Mouse (Mus musculus): ENCODE results near the gene Ppp5c.

- TF ChIP-seq CTCF (IDR thresholded peaks at IDR 0.05 in 2 of 3, conservative IDR thresholded peaks at IDR 0.05 in 1 of 3; ENCODE audit: control insufficient read depth in 1 of 3, insufficient read depth in 1 of 3, low read depth in 2 of 3, low read length in 3 of 3, poor library complexity in 1 of 3, severe bottlenecking in 1 of 3) (no peak), EP300 (IDR thresholded peaks at IDR 0.05; ENCODE audit: low read depth in 1 of 2, low read length in 2 of 2) (no peak), TAL1 (IDR thresholded peaks at IDR 0.05; ENCODE audit: low read length) (no peak), POLR2A (IDR thresholded peaks at IDR 0.05; ENCODE audit: control insufficient read depth in 1 of 2, insufficient read depth in 1 of 2, low read depth in 1 of 2, low read length in 2 of 2, poor library complexity in 1 of 2) (no peak), RAD21 (IDR thresholded peaks at IDR 0.05; ENCODE audit: low read depth, low read length) (no peak), USF1 (IDR thresholded peaks at IDR 0.05; ENCODE audit: low read depth, low read length) (no peak), POLR2AphosphoS5 (IDR thresholded peaks at IDR 0.05; ENCODE audit: borderline replicate concordance, low read depth, low read length) (no peak), MAX (IDR thresholded peaks at IDR 0.05; ENCODE audit: low read length) (no peak), MAZ (IDR thresholded peaks at IDR 0.05; ENCODE audit: low read depth, low read length) (no peak), CHD2 (IDR thresholded peaks at IDR 0.05; ENCODE audit: low read length) (no peak), POLR2AphosphoS2 (IDR thresholded peaks at IDR 0.05; ENCODE audit: low read length) (no peak)
Measured at GRCm38 (mm10) chr7:16994400-16994799, 33.3 kb downstream of the Ppp5c start.
